Mouse (Mus musculus): ENCODE results near the gene Arl8b. TPM values are rescaled to one million over a fixed set of nuclear protein-coding genes. Genes with fewer than 3 reads are reported as not detected.
A peak's percentile ranks its signal among the peaks of the same experiment; 100 is the strongest.

Gene Arl8b
- polyA plus RNA-seq, 1 experiment from 2014 or later = 94.1 TPM

- no peak overlapping the region for H3K27ac ChIP-seq (ENCODE audit: low read length)
- no peak overlapping the region for H3K9ac ChIP-seq (ENCODE audit: low read length)
- peaks cover 9% of the 10 kb centered on the region; the same call in 1 of the 2 replicates for H3K4me1 ChIP-seq (ENCODE audit: control insufficient read depth, insufficient read depth, low read length)
- H3K27me3 ChIP-seq (ENCODE audit: control insufficient read depth, insufficient read depth, low read length) = no peaks in the 10 kb centered on the region
- H3K9me3 ChIP-seq (replicated peaks; ENCODE audit: control insufficient read depth, low read length) = no peaks in the 10 kb centered on the region
- H3K4me3 ChIP-seq (replicated peaks; ENCODE audit: low read length) = no peak overlapping the region
- ATAC-seq (ENCODE audit: insufficient read depth, low FRiP score) = no peak
- WGBS = 69% methylated on average over 7 of the region's 7 CpGs
- no peak overlapping the region for H3K4me2 ChIP-seq (ENCODE audit: low read depth, low read length)
- H3K36me3 ChIP-seq (ENCODE audit: control insufficient read depth, insufficient read depth, low read length) = no peaks in the 10 kb centered on the region
Observed at GRCm38 (mm10) chr6:108805871-108806270, 23.0 kb downstream of the Arl8b start.

GRCm38 (mm10) chr6:108807446-108807845, 24.5 kb downstream of the Arl8b start:
- H3K4me3 ChIP-seq (replicated peaks; ENCODE audit: low read length) = no peak overlapping the region
- ATAC-seq (ENCODE audit: insufficient read depth, low FRiP score) = no peak
- 74% methylated on average over 3 of the region's 3 CpGs for WGBS

GRCm38 (mm10) chr6:108808786-108809185, 25.9 kb downstream of the Arl8b start:
- peaks cover 9% of the 10 kb centered on the region; the same call in 1 of the 2 replicates for H3K4me1 ChIP-seq (ENCODE audit: control insufficient read depth, insufficient read depth, low read length)
- H3K9ac ChIP-seq (ENCODE audit: low read length) = no peak overlapping the region
- no peak overlapping the region for H3K27ac ChIP-seq (ENCODE audit: low read length)
- no peak for ATAC-seq (ENCODE audit: insufficient read depth, low FRiP score)
- no peak overlapping the region for H3K4me3 ChIP-seq (replicated peaks; ENCODE audit: low read length)
- no peaks in the 10 kb centered on the region for H3K9me3 ChIP-seq (replicated peaks; ENCODE audit: control insufficient read depth, low read length)
- H3K4me2 ChIP-seq (ENCODE audit: low read depth, low read length) = no peak overlapping the region
- no peaks in the 10 kb centered on the region for H3K36me3 ChIP-seq (ENCODE audit: control insufficient read depth, insufficient read depth, low read length)
- no peaks in the 10 kb centered on the region for H3K27me3 ChIP-seq (ENCODE audit: control insufficient read depth, insufficient read depth, low read length)
- WGBS = 80% methylated on average over 1 of the region's 1 CpGs

More at GRCm38 (mm10) chr6:108807446-108807845, 24.5 kb downstream of the Arl8b start:
- Histone ChIP-seq H3K9me3 (replicated peaks; ENCODE audit: control insufficient read depth, low read length) (no peaks in the 10 kb centered on the region), H3K4me1 (ENCODE audit: control insufficient read depth, insufficient read depth, low read length) (peaks cover 9% of the 10 kb centered on the region; the same call in 1 of the 2 replicates), H3K9ac (ENCODE audit: low read length) (no peak overlapping the region), H3K4me2 (ENCODE audit: low read depth, low read length) (no peak overlapping the region), H3K36me3 (ENCODE audit: control insufficient read depth, insufficient read depth, low read length) (no peaks in the 10 kb centered on the region), H3K27ac (ENCODE audit: low read length) (no peak overlapping the region), H3K27me3 (ENCODE audit: control insufficient read depth, insufficient read depth, low read length) (no peaks in the 10 kb centered on the region)

- H3K36me3 ChIP-seq (ENCODE audit: control insufficient read depth, insufficient read depth, low read length) = no peaks in the 10 kb centered on the region
- no peak overlapping the region for H3K4me2 ChIP-seq (ENCODE audit: low read depth, low read length)
- WGBS = 74% methylated on average over 10 of the region's 10 CpGs
- ATAC-seq (ENCODE audit: insufficient read depth, low FRiP score) = no peak
- no peaks in the 10 kb centered on the region for H3K27me3 ChIP-seq (ENCODE audit: control insufficient read depth, insufficient read depth, low read length)
- H3K4me1 ChIP-seq (ENCODE audit: control insufficient read depth, insufficient read depth, low read length) = 0 out of 2 replicates have a peak, but pooled peaks cover 1% of the 10 kb centered on the region
- no peak overlapping the region for H3K4me3 ChIP-seq (replicated peaks; ENCODE audit: low read length)
- no peak overlapping the region for H3K9ac ChIP-seq (ENCODE audit: low read length)
- H3K9me3 ChIP-seq (replicated peaks; ENCODE audit: control insufficient read depth, low read length) = no peaks in the 10 kb centered on the region
- H3K27ac ChIP-seq (ENCODE audit: low read length) = no peak overlapping the region
Observed at GRCm38 (mm10) chr6:108810237-108810636, 27.3 kb downstream of the Arl8b start.

GRCm38 (mm10) chr6:108812134-108812533, 29.2 kb downstream of the Arl8b start:
- no peak for ATAC-seq (ENCODE audit: insufficient read depth, low FRiP score)
- no peak overlapping the region for H3K4me2 ChIP-seq (ENCODE audit: low read depth, low read length)
- WGBS = 81% methylated on average over 2 of the region's 2 CpGs
- H3K4me1 ChIP-seq (ENCODE audit: control insufficient read depth, insufficient read depth, low read length) = no peaks in the 10 kb centered on the region
- H3K36me3 ChIP-seq (ENCODE audit: control insufficient read depth, insufficient read depth, low read length) = no peaks in the 10 kb centered on the region
- no peak overlapping the region for H3K9ac ChIP-seq (ENCODE audit: low read length)
- no peak overlapping the region for H3K4me3 ChIP-seq (replicated peaks; ENCODE audit: low read length)
- H3K9me3 ChIP-seq (replicated peaks; ENCODE audit: control insufficient read depth, low read length) = no peaks in the 10 kb centered on the region
- no peak overlapping the region for H3K27ac ChIP-seq (ENCODE audit: low read length)
- H3K27me3 ChIP-seq (ENCODE audit: control insufficient read depth, insufficient read depth, low read length) = no peaks in the 10 kb centered on the region

- ATAC-seq (ENCODE audit: insufficient read depth, low FRiP score) = no peak
- Histone ChIP-seq H3K4me2 (ENCODE audit: low read depth, low read length) (no peak overlapping the region), H3K9ac (ENCODE audit: low read length) (no peak overlapping the region), H3K4me1 (ENCODE audit: control insufficient read depth, insufficient read depth, low read length) (no peaks in the 10 kb centered on the region), H3K9me3 (replicated peaks; ENCODE audit: control insufficient read depth, low read length) (no peaks in the 10 kb centered on the region), H3K27me3 (ENCODE audit: control insufficient read depth, insufficient read depth, low read length) (no peaks in the 10 kb centered on the region), H3K27ac (ENCODE audit: low read length) (no peak overlapping the region), H3K4me3 (replicated peaks; ENCODE audit: low read length) (no peak overlapping the region), H3K36me3 (ENCODE audit: control insufficient read depth, insufficient read depth, low read length) (peaks cover 7% of the 10 kb centered on the region; the same call in 1 of the 2 replicates)
- 78% methylated on average over 4 of the region's 4 CpGs for WGBS
Observed at GRCm38 (mm10) chr6:108817510-108817909, 34.6 kb downstream of the Arl8b start.

GRCm38 (mm10) chr6:108824816-108825545, 42.1 kb downstream of the Arl8b start:
- WGBS = 66% methylated on average over 7 of the region's 7 CpGs
- H3K4me1 ChIP-seq (ENCODE audit: control insufficient read depth, insufficient read depth, low read length) = peaks cover 14% of the 10 kb centered on the region
- no peak overlapping the region for H3K4me2 ChIP-seq (ENCODE audit: low read depth, low read length)
- no peak overlapping the region for H3K9ac ChIP-seq (ENCODE audit: low read length)
- no peak overlapping the region for H3K27ac ChIP-seq (ENCODE audit: low read length)
- ATAC-seq (ENCODE audit: insufficient read depth, low FRiP score) = no peak
- H3K36me3 ChIP-seq (ENCODE audit: control insufficient read depth, insufficient read depth, low read length) = peaks cover 7% of the 10 kb centered on the region; the same call in 1 of the 2 replicates
- H3K4me3 ChIP-seq (replicated peaks; ENCODE audit: low read length) = no peak overlapping the region
- no peaks in the 10 kb centered on the region for H3K27me3 ChIP-seq (ENCODE audit: control insufficient read depth, insufficient read depth, low read length)
- H3K9me3 ChIP-seq (replicated peaks; ENCODE audit: control insufficient read depth, low read length) = no peaks in the 10 kb centered on the region

- WGBS = 76% methylated on average over 3 of the region's 3 CpGs
- Histone ChIP-seq H3K4me3 (replicated peaks; ENCODE audit: low read length) (no peak overlapping the region), H3K36me3 (ENCODE audit: control insufficient read depth, insufficient read depth, low read length) (peaks cover 7% of the 10 kb centered on the region; the same call in 1 of the 2 replicates), H3K27me3 (ENCODE audit: control insufficient read depth, insufficient read depth, low read length) (no peaks in the 10 kb centered on the region), H3K9me3 (replicated peaks; ENCODE audit: control insufficient read depth, low read length) (no peaks in the 10 kb centered on the region), H3K27ac (ENCODE audit: low read length) (no peak overlapping the region), H3K9ac (ENCODE audit: low read length) (no peak overlapping the region), H3K4me1 (ENCODE audit: control insufficient read depth, insufficient read depth, low read length) (peaks cover 17% of the 10 kb centered on the region), H3K4me2 (ENCODE audit: low read depth, low read length) (no peak overlapping the region)
- no peak for ATAC-seq (ENCODE audit: insufficient read depth, low FRiP score)
Observed at GRCm38 (mm10) chr6:108826070-108826469, 43.2 kb downstream of the Arl8b start.

GRCm38 (mm10) chr6:108827336-108827920, 44.5 kb downstream of the Arl8b start:
- 35% methylated on average over 5 of the region's 5 CpGs for WGBS
- Histone ChIP-seq H3K27me3 (ENCODE audit: control insufficient read depth, insufficient read depth, low read length) (no peaks in the 10 kb centered on the region), H3K4me3 (replicated peaks; ENCODE audit: low read length) (peak overlapping the region; percentile 98), H3K9me3 (replicated peaks; ENCODE audit: control insufficient read depth, low read length) (no peaks in the 10 kb centered on the region), H3K9ac (ENCODE audit: low read length) (peak overlapping the region; percentile 76), H3K4me2 (ENCODE audit: low read depth, low read length) (peak overlapping the region; percentile 71), H3K36me3 (ENCODE audit: control insufficient read depth, insufficient read depth, low read length) (no peaks in the 10 kb centered on the region; the same call in 1 of the 2 replicates), H3K4me1 (ENCODE audit: control insufficient read depth, insufficient read depth, low read length) (peaks cover 17% of the 10 kb centered on the region), H3K27ac (ENCODE audit: low read length) (peak overlapping the region; percentile 77)
- no peak for ATAC-seq (ENCODE audit: insufficient read depth, low FRiP score)

All from stomach, embryonic 16.5 days (tissue).